Mouse (Mus musculus) spleen, postnatal 36 days (tissue): ENCODE measurements at regions not wholly inside any gene's neighbourhood (a gene's known extent, or its start where the extent isn't known, plus 50 kb on each side); places are given as distances from the start of the nearest gene placed in this dataset.

Experiments used
- DNase-seq, 2 experiments: peaks; one replicate each; pipeline ENCODE4 v3.0.0; 2022; ENCODE audit warnings: low spot score in 2 of 2, mixed read lengths in 1 of 2

- peak in 1 of 2 experiments; percentile 10 for DNase-seq
These were observed 130.0 kb upstream of the Zc3h12c start for GRCm38 (mm10) chr9:52298329-52298728.

- DNase-seq = no peak
These were observed 126.3 kb upstream of the Zc3h12c start for GRCm38 (mm10) chr9:52294699-52295098.

GRCm38 (mm10) chr9:52289069-52289468 lies 120.7 kb upstream of the Zc3h12c start:
- no peak for DNase-seq

GRCm38 (mm10) chr9:52287761-52288275 lies 119.4 kb upstream of the Zc3h12c start:
- DNase-seq = peak in 1 of 2 experiments; percentile 14

- DNase-seq = peak; percentile 39 to 50
These were observed 118.9 kb upstream of the Zc3h12c start for GRCm38 (mm10) chr9:52287246-52287651.

GRCm38 (mm10) chr9:52286104-52286503 lies 117.7 kb upstream of the Zc3h12c start:
- DNase-seq = no peak

GRCm38 (mm10) chr9:52283558-52283957 lies 115.2 kb upstream of the Zc3h12c start:
- DNase-seq = no peak

GRCm38 (mm10) chr9:52280995-52281394 lies 112.6 kb upstream of the Zc3h12c start:
- DNase-seq = no peak

GRCm38 (mm10) chr9:52280556-52280955 lies 112.2 kb upstream of the Zc3h12c start:
- DNase-seq = no peak

GRCm38 (mm10) chr9:52278701-52279023 lies 110.3 kb upstream of the Zc3h12c start:
- DNase-seq = no peak

GRCm38 (mm10) chr9:52277954-52278700 lies 109.8 kb upstream of the Zc3h12c start:
- peak; percentile 45 to 54 for DNase-seq

- DNase-seq = no peak
These were observed 105.6 kb upstream of the Zc3h12c start for GRCm38 (mm10) chr9:52273994-52274393.

GRCm38 (mm10) chr9:52272668-52273067 lies 104.3 kb upstream of the Zc3h12c start:
- DNase-seq = no peak

- DNase-seq = peak; percentile 59 to 64
These were observed 103.2 kb upstream of the Zc3h12c start for GRCm38 (mm10) chr9:52271345-52272116.

- no peak for DNase-seq
These were observed 93.2 kb upstream of the Zc3h12c start for GRCm38 (mm10) chr9:52261538-52261937.

GRCm38 (mm10) chr9:52259459-52259858 lies 91.1 kb upstream of the Zc3h12c start:
- DNase-seq = no peak

- no peak for DNase-seq
These were observed 87.3 kb upstream of the Zc3h12c start for GRCm38 (mm10) chr9:52255692-52256091.

GRCm38 (mm10) chr9:52254475-52254874 lies 86.1 kb upstream of the Zc3h12c start:
- no peak for DNase-seq

GRCm38 (mm10) chr9:52251455-52251854 lies 83.1 kb upstream of the Zc3h12c start:
- no peak for DNase-seq

- no peak for DNase-seq
These were observed 78.3 kb upstream of the Zc3h12c start for GRCm38 (mm10) chr9:52246712-52247111.

GRCm38 (mm10) chr9:52244081-52244480 lies 75.7 kb upstream of the Zc3h12c start:
- no peak for DNase-seq

- DNase-seq = no peak
These were observed 74.7 kb upstream of the Zc3h12c start for GRCm38 (mm10) chr9:52243032-52243431.

GRCm38 (mm10) chr9:52241577-52241976 lies 73.2 kb upstream of the Zc3h12c start:
- DNase-seq = no peak
